Mouse (Mus musculus): Measurements from ENCODE around the gene Mrpl22.
"Not testable (repeated sequence)": the region's sequence is repeated elsewhere in the genome, so short reads cannot be mapped to it uniquely, and the experiment has no call there.

Gene Mrpl22

GRCm38 (mm10) chr11:58183579-58183978 is 12.1 kb downstream of the Mrpl22 start:
- DNase-seq: no peak

GRCm38 (mm10) chr11:58189675-58190074 is 18.2 kb downstream of the Mrpl22 start:
- DNase-seq: no peak

GRCm38 (mm10) chr11:58193326-58193725 is 21.9 kb downstream of the Mrpl22 start:
- no peak for DNase-seq

- DNase-seq: no peak
Observed at GRCm38 (mm10) chr11:58193860-58194520, 22.5 kb downstream of the Mrpl22 start.

GRCm38 (mm10) chr11:58198663-58199062 is 27.2 kb downstream of the Mrpl22 start:
- no peak for DNase-seq

- peak; percentile 88 to 90 for DNase-seq
Observed at GRCm38 (mm10) chr11:58199229-58200037, 28.0 kb downstream of the Mrpl22 start, which contains the start of the genes Igtp and Irgm2. Gene Igtp (plus strand): TSS chr11:58199556. Gene Irgm2 (plus strand): TSS chr11:58199618.

- no peak for DNase-seq
Observed at GRCm38 (mm10) chr11:58200226-58200625, 28.8 kb downstream of the Mrpl22 start.

GRCm38 (mm10) chr11:58201052-58201451 is 29.6 kb downstream of the Mrpl22 start:
- no peak for DNase-seq

- DNase-seq: no peak
Observed at GRCm38 (mm10) chr11:58210321-58210886, 38.9 kb downstream of the Mrpl22 start.

GRCm38 (mm10) chr11:58211062-58211681 is 39.7 kb downstream of the Mrpl22 start:
- no peak for DNase-seq

GRCm38 (mm10) chr11:58211682-58212067 is 40.2 kb downstream of the Mrpl22 start:
- DNase-seq: no peak

GRCm38 (mm10) chr11:58213673-58214342 is 42.3 kb downstream of the Mrpl22 start:
- DNase-seq: no peak

- DNase-seq: peak; percentile 92 to 95
Observed at GRCm38 (mm10) chr11:58214391-58215048, 43.1 kb downstream of the Mrpl22 start.

GRCm38 (mm10) chr11:58215049-58215430 is 43.6 kb downstream of the Mrpl22 start:
- DNase-seq: not testable (repeated sequence)

GRCm38 (mm10) chr11:58215814-58216213 is 44.4 kb downstream of the Mrpl22 start:
- DNase-seq: peak in 1 of 2 experiments; percentile 36

GRCm38 (mm10) chr11:58216823-58217222 is 45.4 kb downstream of the Mrpl22 start:
- peak in 1 of 2 experiments; percentile 17 for DNase-seq

- peak; percentile 50 to 54 for DNase-seq
Observed at GRCm38 (mm10) chr11:58223751-58224150, 52.3 kb downstream of the Mrpl22 start.

GRCm38 (mm10) chr11:58224313-58224712 is 52.9 kb downstream of the Mrpl22 start:
- peak; percentile 74 to 87 for DNase-seq

- DNase-seq: not testable (repeated sequence)
Observed at GRCm38 (mm10) chr11:58224872-58225271, 53.4 kb downstream of the Mrpl22 start.

GRCm38 (mm10) chr11:58225655-58226054 is 54.2 kb downstream of the Mrpl22 start:
- peak; percentile 76 to 85 for DNase-seq

GRCm38 (mm10) chr11:58226425-58226824 is 55.0 kb downstream of the Mrpl22 start:
- no peak for DNase-seq

- not testable (repeated sequence) for DNase-seq
Observed at GRCm38 (mm10) chr11:58228021-58228420, 56.6 kb downstream of the Mrpl22 start.
